Comparison of ENCODE assay signal across 12 mouse cellular contexts in genomic region chr2:95231739-95232134, GRCm38 (mm10).
A peak's percentile ranks its signal among the peaks of the same experiment; 100 is the strongest.
DNase-seq lines count a peak whose midpoint lies in the region; ATAC-seq and TF ChIP-seq lines count a peak whose summit lies in the region.
"Had no signal": no experiment of that assay in that cellular context is flagged by ENCODE, and none has a peak within 500 bp of the region (broad histone marks: within the 10 kb centered on the region; RNA-seq: fewer than 3 reads in every experiment).

No protein-coding gene starts in this region.

- intact Hi-C loops in heart, adult 2 months (cut with DNase I), result no loop called here
- intact Hi-C loops in left cerebral cortex, postnatal 4 days (cut with DNase I), result loop anchor here (10.0 kb wide), 1 partner anchor 1083 kb away; the partner anchor contains the start of gene Lrrc4c

- H3K79me2 ChIP-seq in heart, adult 2 months (replicated peaks; ENCODE audit: control insufficient read depth, insufficient read depth, low read length), result no peaks in the 10 kb centered on the region

- 0 out of 2 replicates have a peak, but pooled peaks cover 3% of the 10 kb centered on the region for H3K4me1 ChIP-seq in intestine, embryonic 15.5 days (replicated peaks)
- H3K4me1 ChIP-seq in intestine, postnatal 0 days (replicated peaks; ENCODE audit: control insufficient read depth, insufficient read depth, low read length), result no peaks in the 10 kb centered on the region
- H3K4me1 ChIP-seq in forebrain, embryonic 13.5 days, result peaks cover 10% of the 10 kb centered on the region
- H3K4me1 ChIP-seq in hindbrain, embryonic 16.5 days (ENCODE audit: control insufficient read depth, insufficient read depth, low read depth, low read length), result no peaks in the 10 kb centered on the region; the same call in 1 of the 2 replicates
- H3K4me1 ChIP-seq in midbrain, embryonic 16.5 days (ENCODE audit: control insufficient read depth, insufficient read depth, low read length), result peaks cover 5% of the 10 kb centered on the region; the same call in 1 of the 2 replicates
- H3K4me1 ChIP-seq in heart, adult 2 months (ENCODE audit: control insufficient read depth, insufficient read depth, low read length), result no peaks in the 10 kb centered on the region
- no peaks in the 10 kb centered on the region for H3K4me1 ChIP-seq in liver, embryonic 11.5 days (replicated peaks; ENCODE audit: control insufficient read depth, insufficient read depth, low read length)

- no peak overlapping the region for H3K9ac ChIP-seq in intestine, embryonic 15.5 days
- H3K9ac ChIP-seq in intestine, postnatal 0 days (ENCODE audit: low read depth, low read length), result no peak overlapping the region
- no peak overlapping the region for H3K9ac ChIP-seq in forebrain, embryonic 13.5 days
- H3K9ac ChIP-seq in hindbrain, embryonic 16.5 days (ENCODE audit: low read depth, low read length), result no peak overlapping the region
- H3K9ac ChIP-seq in midbrain, embryonic 16.5 days (ENCODE audit: low read depth, low read length), result no peak overlapping the region
- no peak overlapping the region for H3K9ac ChIP-seq in heart, adult 2 months (ENCODE audit: low read depth, low read length)
- no peak overlapping the region for H3K9ac ChIP-seq in liver, embryonic 11.5 days (ENCODE audit: low read depth, low read length)
- H3K9ac ChIP-seq: liver, embryonic 14.5 days had no signal

- no peak overlapping the region for H3K4me3 ChIP-seq in intestine, embryonic 15.5 days (replicated peaks)
- H3K4me3 ChIP-seq in intestine, postnatal 0 days (ENCODE audit: low read depth, low read length), result no peak overlapping the region
- no peak overlapping the region for H3K4me3 ChIP-seq in forebrain, embryonic 13.5 days
- H3K4me3 ChIP-seq in hindbrain, embryonic 16.5 days (ENCODE audit: low read length), result no peak overlapping the region
- H3K4me3 ChIP-seq in midbrain, embryonic 16.5 days (ENCODE audit: low read depth, low read length), result peak overlapping the region; percentile 18; the same call in 1 of the 2 replicates
- H3K4me3 ChIP-seq in heart, adult 2 months, result no peak overlapping the region
- H3K4me3 ChIP-seq in liver, embryonic 11.5 days (ENCODE audit: low read depth, low read length), result no peak overlapping the region

- 25% methylated on average over 9 of the region's 9 CpGs for WGBS in intestine, embryonic 15.5 days
- WGBS in intestine, postnatal 0 days, result 24% methylated on average over 9 of the region's 9 CpGs
- 30% methylated on average over 9 of the region's 9 CpGs for WGBS in forebrain, embryonic 13.5 days
- 29% methylated on average over 9 of the region's 9 CpGs for WGBS in hindbrain, embryonic 16.5 days
- 27% methylated on average over 9 of the region's 9 CpGs for WGBS in midbrain, embryonic 16.5 days
- 23% methylated on average over 9 of the region's 9 CpGs for WGBS in heart, adult 2 months
- 23% methylated on average over 9 of the region's 9 CpGs for WGBS in liver, embryonic 11.5 days

- H3K9me3 ChIP-seq in intestine, embryonic 15.5 days, result no peaks in the 10 kb centered on the region
- H3K9me3 ChIP-seq in intestine, postnatal 0 days (ENCODE audit: control insufficient read depth), result no peaks in the 10 kb centered on the region
- no peaks in the 10 kb centered on the region for H3K9me3 ChIP-seq in forebrain, embryonic 13.5 days (replicated peaks)
- H3K9me3 ChIP-seq in hindbrain, embryonic 16.5 days (ENCODE audit: control insufficient read depth, low read length), result no peaks in the 10 kb centered on the region
- no peaks in the 10 kb centered on the region for H3K9me3 ChIP-seq in midbrain, embryonic 16.5 days (replicated peaks; ENCODE audit: control insufficient read depth, low read length, poor library complexity, severe bottlenecking)
- H3K9me3 ChIP-seq in liver, embryonic 11.5 days (ENCODE audit: control insufficient read depth, low read length), result no peaks in the 10 kb centered on the region

- H3K27me3 ChIP-seq in intestine, embryonic 15.5 days (replicated peaks), result no peaks in the 10 kb centered on the region
- H3K27me3 ChIP-seq in intestine, postnatal 0 days (replicated peaks; ENCODE audit: control insufficient read depth, insufficient read depth, low read length), result no peaks in the 10 kb centered on the region
- H3K27me3 ChIP-seq in forebrain, embryonic 13.5 days, result no peaks in the 10 kb centered on the region
- no peaks in the 10 kb centered on the region for H3K27me3 ChIP-seq in hindbrain, embryonic 16.5 days (replicated peaks; ENCODE audit: control insufficient read depth, insufficient read depth, low read length)
- H3K27me3 ChIP-seq in midbrain, embryonic 16.5 days (ENCODE audit: control insufficient read depth, insufficient read depth, low read depth, low read length), result no peaks in the 10 kb centered on the region
- no peaks in the 10 kb centered on the region for H3K27me3 ChIP-seq in heart, adult 2 months (ENCODE audit: control insufficient read depth, insufficient read depth, low read length)
- H3K27me3 ChIP-seq in liver, embryonic 11.5 days (replicated peaks; ENCODE audit: control insufficient read depth, insufficient read depth, low read length), result no peaks in the 10 kb centered on the region

- H3K4me2 ChIP-seq in intestine, embryonic 15.5 days (replicated peaks), result 0 out of 2 replicates have a peak overlapping the region, but pooled peaks have one; percentile 27
- H3K4me2 ChIP-seq in intestine, postnatal 0 days (replicated peaks; ENCODE audit: low read depth), result no peak overlapping the region
- H3K4me2 ChIP-seq in forebrain, embryonic 13.5 days, result peak overlapping the region; percentile 62
- H3K4me2 ChIP-seq in hindbrain, embryonic 16.5 days (ENCODE audit: low read length), result peak overlapping the region; percentile 62
- H3K4me2 ChIP-seq in midbrain, embryonic 16.5 days (ENCODE audit: low read length), result no peak overlapping the region; the same call in 1 of the 2 replicates
- no peak overlapping the region for H3K4me2 ChIP-seq in liver, embryonic 11.5 days

- TF ChIP-seq POLR2A in heart, adult 2 months (IDR thresholded peaks at IDR 0.05; ENCODE audit: insufficient read depth, low read depth, low read length), result no peak

- H3K36me3 ChIP-seq in intestine, embryonic 15.5 days, result no peaks in the 10 kb centered on the region
- no peaks in the 10 kb centered on the region for H3K36me3 ChIP-seq in intestine, postnatal 0 days (ENCODE audit: control insufficient read depth, insufficient read depth)
- H3K36me3 ChIP-seq in forebrain, embryonic 13.5 days (ENCODE audit: poor library complexity, severe bottlenecking), result no peaks in the 10 kb centered on the region
- no peaks in the 10 kb centered on the region for H3K36me3 ChIP-seq in hindbrain, embryonic 16.5 days (ENCODE audit: control insufficient read depth, insufficient read depth, low read length)
- no peaks in the 10 kb centered on the region for H3K36me3 ChIP-seq in midbrain, embryonic 16.5 days (ENCODE audit: control insufficient read depth, insufficient read depth, low read length)
- H3K36me3 ChIP-seq in heart, adult 2 months (ENCODE audit: control insufficient read depth, insufficient read depth, low read length), result no peaks in the 10 kb centered on the region
- no peaks in the 10 kb centered on the region for H3K36me3 ChIP-seq in liver, embryonic 11.5 days (ENCODE audit: control insufficient read depth, insufficient read depth, low read length)

- H3K27ac ChIP-seq in intestine, embryonic 15.5 days, result no peak overlapping the region
- no peak overlapping the region for H3K27ac ChIP-seq in intestine, postnatal 0 days (ENCODE audit: low read depth, low read length)
- H3K27ac ChIP-seq in forebrain, embryonic 13.5 days, result no peak overlapping the region
- H3K27ac ChIP-seq in hindbrain, embryonic 16.5 days (ENCODE audit: low read depth, low read length), result no peak overlapping the region
- no peak overlapping the region for H3K27ac ChIP-seq in midbrain, embryonic 16.5 days (ENCODE audit: low read length)
- H3K27ac ChIP-seq in heart, adult 2 months, result no peak overlapping the region
- no peak overlapping the region for H3K27ac ChIP-seq in liver, embryonic 11.5 days (ENCODE audit: low read depth, low read length)
- H3K27ac ChIP-seq: kidney, postnatal 0 days; liver, embryonic 14.5 days had no signal

- DNase-seq in heart, adult 2 months, result no peak
- no peak for DNase-seq in liver, embryonic 11.5 days (ENCODE audit: low spot score)
- no peak for DNase-seq in left cerebral cortex, postnatal 4 days
- DNase-seq: adrenal gland, adult 8-10 months; heart, adult 11 months had no signal

- no peak for TF ChIP-seq EP300 in heart, adult 2 months (IDR thresholded peaks at IDR 0.05; ENCODE audit: insufficient read depth, low read depth, low read length)

- no peak for TF ChIP-seq CTCF in intestine, postnatal 0 days (IDR thresholded peaks at IDR 0.05; ENCODE audit: low read depth)
- TF ChIP-seq CTCF in heart, adult 2 months (IDR thresholded peaks at IDR 0.05), result no peak

- ATAC-seq in intestine, embryonic 15.5 days, result no peak
- no peak for ATAC-seq in intestine, postnatal 0 days
- ATAC-seq in forebrain, embryonic 13.5 days, result peak; percentile 23; the same call in 1 of the 2 replicates
- peak; percentile 25; the same call in 1 of the 2 replicates for ATAC-seq in hindbrain, embryonic 16.5 days
- ATAC-seq in midbrain, embryonic 16.5 days, result peak; percentile 32
- ATAC-seq in liver, embryonic 11.5 days (replicated peaks; ENCODE audit: low FRiP score), result no peak

Comparison
In these comparisons a context has a peak if more than half of its experiments do, and no peak if none do; other contexts are left out.
1. H3K4me2 ChIP-seq: peak in intestine, embryonic 15.5 days (single experiment), forebrain, embryonic 13.5 days (single experiment) and hindbrain, embryonic 16.5 days (single experiment); none in intestine, postnatal 0 days (single experiment), midbrain, embryonic 16.5 days (single experiment) and liver, embryonic 11.5 days (single experiment).
2. ATAC-seq: peak in forebrain, embryonic 13.5 days (single experiment), hindbrain, embryonic 16.5 days (single experiment) and midbrain, embryonic 16.5 days (single experiment); none in intestine, embryonic 15.5 days (single experiment), intestine, postnatal 0 days (single experiment) and liver, embryonic 11.5 days (single experiment).